In the genomic region with DNA sequence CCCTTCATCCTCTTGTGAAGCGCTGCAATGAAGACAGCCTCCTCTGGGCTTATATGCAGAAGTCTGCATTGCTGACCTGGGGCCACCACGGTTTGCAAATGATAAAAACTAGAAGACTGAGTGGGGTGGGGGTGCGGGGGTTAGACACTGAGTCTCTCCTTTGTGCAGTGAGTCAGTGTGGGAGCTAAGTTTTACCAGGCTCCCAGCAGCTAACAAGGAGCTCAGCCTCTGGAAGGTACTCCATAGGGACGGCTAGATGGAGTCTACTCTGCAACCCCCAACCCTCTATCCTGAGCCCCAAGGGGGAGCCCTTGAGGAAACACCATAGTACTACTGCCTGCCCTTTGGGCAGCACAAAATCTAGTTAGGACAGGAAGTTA, we compare ENCODE assay signal across 8 mouse cellular contexts.
A peak's percentile ranks its signal among the peaks of the same experiment; 100 is the strongest.
DNase-seq lines count a peak whose midpoint lies in the region; ATAC-seq lines count a peak whose summit lies in the region.

No protein-coding gene starts in this region.

- H3K9me3 ChIP-seq in kidney, embryonic 14.5 days (ENCODE audit: control insufficient read depth, low read length), result no peaks in the 10 kb centered on the region
- H3K9me3 ChIP-seq in forebrain, embryonic 11.5 days (ENCODE audit: control insufficient read depth, low read length), result no peaks in the 10 kb centered on the region
- no peaks in the 10 kb centered on the region for H3K9me3 ChIP-seq in liver, embryonic 15.5 days (replicated peaks)

- WGBS in kidney, embryonic 14.5 days, result 7% methylated on average over 4 of the region's 4 CpGs
- WGBS in forebrain, embryonic 11.5 days, result 5% methylated on average over 4 of the region's 4 CpGs
- 1% methylated on average over 4 of the region's 4 CpGs for WGBS in liver, embryonic 15.5 days (ENCODE audit: insufficient replicate concordance)

- H3K27me3 ChIP-seq in kidney, embryonic 14.5 days (ENCODE audit: control insufficient read depth, insufficient read depth, low read length), result peaks cover 8% of the 10 kb centered on the region; the same call in 1 of the 2 replicates
- peaks cover 21% of the 10 kb centered on the region for H3K27me3 ChIP-seq in forebrain, embryonic 11.5 days (ENCODE audit: control insufficient read depth, insufficient read depth, low read length)
- H3K27me3 ChIP-seq in liver, embryonic 15.5 days, result peaks cover 48% of the 10 kb centered on the region

- H3K27ac ChIP-seq in kidney, embryonic 14.5 days (ENCODE audit: low read depth, low read length), result no peak overlapping the region
- H3K27ac ChIP-seq in forebrain, embryonic 11.5 days (ENCODE audit: low read depth, low read length), result no peak overlapping the region
- H3K27ac ChIP-seq in liver, embryonic 15.5 days (replicated peaks), result no peak overlapping the region

- H3K4me1 ChIP-seq in kidney, embryonic 14.5 days (ENCODE audit: control insufficient read depth, insufficient read depth, low read length), result peaks cover 40% of the 10 kb centered on the region
- peaks cover 19% of the 10 kb centered on the region; the same call in 1 of the 2 replicates for H3K4me1 ChIP-seq in forebrain, embryonic 11.5 days (replicated peaks; ENCODE audit: control insufficient read depth, insufficient read depth, low read length)
- peaks cover 6% of the 10 kb centered on the region for H3K4me1 ChIP-seq in liver, embryonic 15.5 days (replicated peaks)

- peak; percentile 29 for ATAC-seq in kidney, embryonic 14.5 days (ENCODE audit: low FRiP score, low TSS enrichment)
- no peak for ATAC-seq in forebrain, embryonic 11.5 days (replicated peaks; ENCODE audit: low FRiP score)
- ATAC-seq in liver, embryonic 15.5 days (ENCODE audit: insufficient read depth), result no peak

- peak overlapping the region; percentile 54 for H3K4me3 ChIP-seq in kidney, embryonic 14.5 days (ENCODE audit: low read length)
- H3K4me3 ChIP-seq in forebrain, embryonic 11.5 days (ENCODE audit: low read depth, low read length), result peak overlapping the region; percentile 47
- H3K4me3 ChIP-seq in liver, embryonic 15.5 days (replicated peaks), result peak overlapping the region; percentile 27; the same call in 1 of the 2 replicates

- H3K9ac ChIP-seq in kidney, embryonic 14.5 days (ENCODE audit: low read depth, low read length), result peak overlapping the region; percentile 19; the same call in 1 of the 2 replicates
- peak overlapping the region; percentile 30; the same call in 1 of the 2 replicates for H3K9ac ChIP-seq in forebrain, embryonic 11.5 days (ENCODE audit: low read length)
- no peak overlapping the region for H3K9ac ChIP-seq in liver, embryonic 15.5 days

- no peak for DNase-seq in kidney, adult 11 months
- DNase-seq in WW6 (ENCODE audit: low read depth, low spot score), result peak; percentile 18
- DNase-seq in forebrain, embryonic 11.5 days (ENCODE audit: low spot score), result no peak
- no peak for DNase-seq in c-Kit-positive CD71-positive TER-119-positive erythroid progenitor cells, embryonic 14.5 days (ENCODE audit: low spot score)
- no peak for DNase-seq in ovary, adult 18-20 months (ENCODE audit: low spot score)
- no peak for DNase-seq in urinary bladder, postnatal 10 days (ENCODE audit: low spot score)

- H3K4me2 ChIP-seq in kidney, embryonic 14.5 days (replicated peaks; ENCODE audit: low read depth, low read length), result peak overlapping the region; percentile 97
- peak overlapping the region; percentile 98 for H3K4me2 ChIP-seq in forebrain, embryonic 11.5 days (ENCODE audit: low read depth, low read length, severe bottlenecking)
- H3K4me2 ChIP-seq in liver, embryonic 15.5 days, result peak overlapping the region; percentile 66

- H3K36me3 ChIP-seq in kidney, embryonic 14.5 days (ENCODE audit: control insufficient read depth, insufficient read depth, low read length), result no peaks in the 10 kb centered on the region
- H3K36me3 ChIP-seq in forebrain, embryonic 11.5 days (ENCODE audit: control insufficient read depth, insufficient read depth, low read length), result no peaks in the 10 kb centered on the region
- no peaks in the 10 kb centered on the region for H3K36me3 ChIP-seq in liver, embryonic 15.5 days (replicated peaks)
